Mouse (Mus musculus) heart, postnatal 25 days (tissue): ENCODE data around the gene Zwilch. TPM values are rescaled to one million over a fixed set of nuclear protein-coding genes. Genes with fewer than 3 reads are reported as not detected.
"Not testable (repeated sequence)": the region's sequence is repeated elsewhere in the genome, so short reads cannot be mapped to it uniquely, and the experiment has no call there.

Source experiments
- DNase-seq: peaks from one replicate; pipeline ENCODE4 v3.0.0; 2022; ENCODE audit warnings: low spot score
- intact Hi-C: fragments of 180-260 bp; cut with DNase I; formaldehyde crosslinking; loops from one replicate; pipeline ENCODE4 v1.15.1; 2025
- total RNA-seq, 2 experiments: library from RNA; stranded (reverse); gene quantifications; 2 replicates each; pipeline ENCODE4 v1.2.3; 2021

Gene Zwilch
- total RNA-seq, 2 experiments from 2014 or later = 0.42 to 0.62 TPM

GRCm38 (mm10) chr9:64184166-64184840 lies 11.4 kb upstream of the Zwilch start:
- no peak for DNase-seq
- intact Hi-C loops = no loop called here

DNA sequence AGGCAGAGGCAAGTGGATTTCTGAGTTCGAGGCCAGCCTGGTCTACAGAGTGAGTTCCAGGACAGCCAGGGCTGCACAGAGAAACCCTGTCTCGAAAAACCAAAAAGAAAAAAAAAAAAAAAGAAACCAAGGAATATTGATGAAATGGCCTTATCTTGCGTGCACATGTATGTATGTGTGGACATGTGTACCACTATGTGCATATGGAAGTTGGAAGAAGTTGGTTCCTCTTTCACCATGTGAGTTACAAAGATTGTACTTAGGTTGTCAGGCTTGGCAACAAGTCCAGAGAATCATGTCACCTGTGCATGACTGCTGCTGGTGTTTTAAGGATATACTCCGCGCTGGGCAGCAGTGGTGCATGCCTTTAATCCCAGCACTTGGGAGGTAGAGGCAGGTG lies 10.4 kb upstream of the Zwilch start:
- intact Hi-C loops, DNase-seq: not testable (repeated sequence)

- DNase-seq = peak; percentile 81
- intact Hi-C loops = loop anchor here (1.0 kb wide), 1 partner anchor 74 kb away; the partner anchor contains the start of gene Map2k1
These were observed 6.2 kb upstream of the Zwilch start, which contains the start of gene Snapc5 for GRCm38 (mm10) chr9:64178974-64179646. Gene Snapc5 (plus strand): TSS chr9:64179274.

GRCm38 (mm10) chr9:64178610-64178973 lies 5.7 kb upstream of the Zwilch start:
- intact Hi-C loops = no loop called here

GRCm38 (mm10) chr9:64175378-64175777 lies 2.5 kb upstream of the Zwilch start:
- no peak for DNase-seq
- intact Hi-C loops = no loop called here

More at GRCm38 (mm10) chr9:64178610-64178973, 5.7 kb upstream of the Zwilch start:
- no peak for DNase-seq

DNA sequence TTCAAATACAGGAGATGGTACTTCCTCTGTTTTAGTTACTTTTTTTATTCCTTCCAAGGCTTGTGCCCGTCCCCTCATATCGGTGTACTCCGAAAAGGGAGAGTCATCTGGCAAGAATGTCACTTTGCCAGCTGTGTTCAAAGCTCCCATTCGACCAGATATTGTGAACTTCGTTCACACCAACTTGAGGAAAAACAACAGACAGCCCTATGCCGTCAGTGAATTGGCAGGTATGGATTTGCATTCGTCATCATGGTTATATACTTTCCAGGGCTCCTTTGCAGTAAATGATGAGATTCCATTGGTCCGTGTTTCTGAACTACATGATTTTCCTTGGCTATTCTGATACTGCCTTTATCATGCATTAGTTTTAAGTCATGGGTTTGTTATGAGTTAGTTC lies 1.9 kb upstream of the Zwilch start:
- DNase-seq = no peak
- intact Hi-C loops = loop anchor here (5.0 kb wide), 1 partner anchor 168 kb away; the partner anchor contains the start of gene Dis3l

- intact Hi-C loops = loop anchor here (5.0 kb wide), 1 partner anchor 168 kb away; the partner anchor contains the start of gene Dis3l
- no peak for DNase-seq
These were observed 1.4 kb upstream of the Zwilch start for GRCm38 (mm10) chr9:64174341-64174740.

- intact Hi-C loops = loop anchor here (5.0 kb wide), 1 partner anchor 169 kb away; the partner anchor contains the start of gene Dis3l
- no peak for DNase-seq
These were observed 839 bp upstream of the Zwilch start for GRCm38 (mm10) chr9:64173666-64174220.

- no peak for DNase-seq
- intact Hi-C loops = loop anchor here (5.0 kb wide), 1 partner anchor 170 kb away; the partner anchor contains the start of gene Dis3l
These were observed 624 bp downstream of the Zwilch start for GRCm38 (mm10) chr9:64172145-64172815.

- intact Hi-C loops = loop anchor here (5.0 kb wide), 1 partner anchor 172 kb away; the partner anchor contains the start of gene Dis3l
- DNase-seq = not testable (repeated sequence)
These were observed 2.9 kb downstream of the Zwilch start for GRCm38 (mm10) chr9:64169967-64170366.

DNA sequence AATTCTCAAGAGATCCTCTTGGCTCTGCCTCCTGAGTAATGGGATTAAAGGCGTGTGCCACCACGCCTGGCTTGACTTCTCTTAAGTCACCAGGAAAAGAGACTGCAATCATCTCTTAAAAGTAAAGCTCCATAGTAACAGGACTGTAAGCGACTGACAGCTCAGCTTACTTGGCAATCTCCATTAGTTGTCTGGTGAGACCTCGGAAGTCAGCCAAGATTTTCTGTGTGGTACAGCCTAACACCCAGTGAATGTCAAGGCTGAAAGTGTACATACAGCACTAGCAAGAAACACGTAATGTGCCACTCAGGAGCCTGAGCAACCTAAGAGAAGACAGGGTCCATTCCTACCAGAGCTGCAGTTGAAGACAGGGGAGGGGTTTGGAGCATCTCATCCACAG lies 12.4 kb downstream of the Zwilch start:
- intact Hi-C loops = no loop called here
- no peak for DNase-seq

- intact Hi-C loops = no loop called here
- no peak for DNase-seq
These were observed 16.3 kb downstream of the Zwilch start for GRCm38 (mm10) chr9:64156641-64157040.

DNA sequence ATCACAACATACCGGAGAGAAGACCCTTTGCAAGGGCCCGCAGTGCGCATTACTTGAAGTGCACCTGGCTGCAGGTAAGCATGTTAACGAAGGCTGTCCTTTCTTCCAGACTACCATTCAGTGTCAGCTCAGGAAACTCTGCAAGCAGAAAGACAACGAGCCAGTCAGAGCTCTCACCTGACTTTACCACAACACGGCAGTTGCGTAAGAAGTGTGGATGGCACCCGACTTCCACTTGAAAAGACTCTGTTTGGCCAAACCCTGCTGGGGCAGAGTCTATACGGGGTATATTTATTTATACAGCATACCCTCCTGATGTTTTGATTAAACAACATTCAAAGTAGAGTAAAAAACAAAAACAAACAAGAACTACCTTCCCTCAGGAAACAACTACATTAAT lies 33.0 kb downstream of the Zwilch start:
- DNase-seq = no peak
- intact Hi-C loops = loop anchor here (2.0 kb wide), 1 partner anchor 133 kb away; no protein-coding TSS in a partner anchor

DNA sequence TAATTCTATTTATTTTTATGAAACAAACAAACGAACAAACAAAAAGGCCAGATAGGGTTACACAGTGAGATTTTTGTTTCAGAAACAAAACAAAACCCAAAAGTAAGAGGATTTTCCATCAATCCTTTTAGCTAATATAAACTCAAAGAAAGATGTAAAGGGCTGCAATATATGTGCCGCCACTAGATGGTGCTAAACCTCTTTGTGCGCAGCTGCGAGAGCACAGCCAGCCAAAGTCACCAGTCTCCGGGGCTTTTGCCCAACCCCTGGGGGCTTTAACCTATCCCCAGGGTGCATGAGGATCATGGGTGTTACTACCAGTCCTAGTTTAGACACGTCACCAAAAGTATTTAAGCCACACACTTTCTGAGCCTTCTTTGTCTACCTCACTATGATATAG lies 34.0 kb downstream of the Zwilch start:
- not testable (repeated sequence) for DNase-seq
- intact Hi-C loops = loop anchor here (2.0 kb wide), 1 partner anchor 134 kb away; no protein-coding TSS in a partner anchor

DNA sequence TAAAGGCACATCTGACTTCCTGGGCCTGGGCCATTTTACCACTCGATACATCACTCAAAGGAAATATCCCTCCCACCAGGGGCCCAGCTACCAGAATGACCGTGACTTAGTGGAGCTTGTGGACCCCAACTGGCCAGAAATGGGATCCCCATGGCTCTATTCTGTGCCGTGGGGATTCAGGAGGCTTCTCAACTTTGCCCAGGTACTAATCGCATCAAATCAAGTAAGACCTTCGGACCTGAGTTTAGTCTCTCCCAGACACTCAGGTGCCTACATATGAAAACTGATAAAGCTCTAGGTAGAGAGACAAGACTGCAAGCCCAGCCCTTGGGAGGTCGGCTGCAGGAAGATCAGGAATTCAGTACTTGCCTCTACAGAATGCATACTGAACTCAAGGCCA lies 41.3 kb downstream of the Zwilch start:
- intact Hi-C loops = no loop called here
- no peak for DNase-seq

DNA sequence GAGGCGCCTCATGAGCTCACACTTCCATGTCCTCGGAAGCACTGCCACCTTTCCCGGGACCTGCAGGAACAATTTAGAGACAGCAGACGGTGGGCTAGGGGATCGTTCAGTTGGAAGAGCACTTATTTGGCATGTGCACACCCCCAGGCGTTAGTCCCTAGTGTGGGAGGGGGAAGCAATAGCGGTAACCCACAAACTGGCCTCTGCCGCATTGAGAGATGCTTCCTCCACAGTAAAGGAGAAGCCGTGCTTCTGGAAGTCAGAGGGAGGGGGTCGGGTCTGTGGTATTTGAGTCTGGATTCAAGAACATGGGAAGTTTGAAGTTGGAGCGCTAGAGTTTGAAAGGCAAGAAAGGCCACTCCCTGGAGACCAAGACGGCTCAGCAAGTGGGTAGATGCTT lies 46.8 kb downstream of the Zwilch start:
- intact Hi-C loops = no loop called here
- DNase-seq = no peak

DNA sequence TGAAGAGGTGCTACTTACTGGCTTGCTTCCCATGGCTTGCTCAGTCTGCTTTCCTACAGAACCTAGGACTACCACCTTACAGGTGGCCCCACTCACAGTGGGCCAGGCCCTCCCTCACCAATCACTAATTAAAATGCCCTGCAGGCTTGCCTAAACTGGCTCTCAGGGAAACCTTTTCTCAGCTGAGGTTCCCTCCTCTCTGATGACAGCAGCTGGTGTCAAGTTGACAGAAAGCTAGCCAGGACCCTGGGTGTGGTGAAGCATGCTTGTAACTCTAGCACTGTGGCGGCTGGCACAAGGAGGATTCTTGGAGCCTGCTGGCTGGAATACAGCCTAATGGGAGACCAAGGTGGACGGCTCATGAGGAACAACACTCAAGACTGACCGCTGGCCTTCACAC lies 47.6 kb downstream of the Zwilch start:
- intact Hi-C loops = no loop called here
- no peak for DNase-seq

- intact Hi-C loops = not testable (repeated sequence)
These were observed 48.1 kb downstream of the Zwilch start for GRCm38 (mm10) chr9:64124846-64125245.

DNA sequence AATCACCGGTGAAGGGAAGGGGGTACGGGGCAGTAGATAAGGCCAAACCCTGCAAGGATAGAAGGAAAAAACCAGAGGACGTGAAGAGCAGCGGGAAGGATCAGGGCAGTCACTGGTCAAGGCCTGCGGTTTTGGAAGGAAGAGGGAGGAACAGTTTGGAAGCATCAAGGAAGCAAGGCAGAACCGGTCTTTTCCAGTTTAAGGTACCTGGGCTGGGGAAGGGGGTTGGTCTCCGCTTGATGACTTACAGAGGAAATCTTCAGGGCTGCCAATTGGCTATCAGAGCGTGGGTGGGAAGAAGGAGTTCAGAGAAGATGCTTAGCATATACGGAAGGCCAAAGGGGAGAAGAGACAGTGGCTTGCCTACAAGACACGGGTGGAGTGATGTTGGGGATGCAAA lies 50.3 kb downstream of the Zwilch start:
- intact Hi-C loops = no loop called here
- DNase-seq = no peak

More at GRCm38 (mm10) chr9:64124846-64125245, 48.1 kb downstream of the Zwilch start:
- not testable (repeated sequence) for DNase-seq
